Mouse (Mus musculus) cerebellum, adult 9-11 months (tissue): ENCODE data around the gene Ust.

ENCODE experiments used
- DNase-seq: peaks from one replicate; pipeline ENCODE4 v3.0.0; 2022

Ust gene

GRCm38 (mm10) chr10:8309435-8309834 is 209.2 kb downstream of the Ust start:
- DNase-seq: no peak

GRCm38 (mm10) chr10:8304211-8304610 is 214.4 kb downstream of the Ust start:
- DNase-seq: peak; percentile 59

- peak; percentile 52 for DNase-seq
Measured at GRCm38 (mm10) chr10:8299166-8299565, 219.5 kb downstream of the Ust start.

- peak; percentile 4 for DNase-seq
Measured at GRCm38 (mm10) chr10:8297214-8297613, 221.4 kb downstream of the Ust start.

- DNase-seq: peak; percentile 14
Measured at GRCm38 (mm10) chr10:8290661-8291060, 228.0 kb downstream of the Ust start.

- peak; percentile 82 for DNase-seq
Measured at GRCm38 (mm10) chr10:8287350-8287791, 231.3 kb downstream of the Ust start.

- DNase-seq: peak; percentile 69
Measured at GRCm38 (mm10) chr10:8283991-8284390, 234.6 kb downstream of the Ust start.

- no peak for DNase-seq
Measured at GRCm38 (mm10) chr10:8277094-8277493, 241.5 kb downstream of the Ust start.

- DNase-seq: no peak
Measured at GRCm38 (mm10) chr10:8269681-8270080, 248.9 kb downstream of the Ust start.

- no peak for DNase-seq
Measured at GRCm38 (mm10) chr10:8259716-8260115, 258.9 kb downstream of the Ust start.

- no peak for DNase-seq
Measured at GRCm38 (mm10) chr10:8250005-8250404, 268.6 kb downstream of the Ust start.

- DNase-seq: peak; percentile 54
Measured at GRCm38 (mm10) chr10:8242336-8242735, 276.3 kb downstream of the Ust start.

- no peak for DNase-seq
Measured at GRCm38 (mm10) chr10:8240703-8241102, 277.9 kb downstream of the Ust start.

- peak; percentile 71 for DNase-seq
Measured at GRCm38 (mm10) chr10:8240242-8240641, 278.4 kb downstream of the Ust start.

- no peak for DNase-seq
Measured at GRCm38 (mm10) chr10:8236780-8237571, 281.6 kb downstream of the Ust start.

- peak; percentile 49 for DNase-seq
Measured at GRCm38 (mm10) chr10:8233148-8233901, 285.3 kb downstream of the Ust start.

GRCm38 (mm10) chr10:8232535-8232934 is 286.1 kb downstream of the Ust start:
- DNase-seq: no peak

GRCm38 (mm10) chr10:8228375-8228743 is 290.3 kb downstream of the Ust start:
- DNase-seq: no peak

GRCm38 (mm10) chr10:8227705-8228374 is 290.8 kb downstream of the Ust start:
- DNase-seq: peak; percentile 75

GRCm38 (mm10) chr10:8226650-8227049 is 292.0 kb downstream of the Ust start:
- no peak for DNase-seq

- DNase-seq: no peak
Measured at GRCm38 (mm10) chr10:8224641-8225040, 294.0 kb downstream of the Ust start.

GRCm38 (mm10) chr10:8224046-8224445 is 294.6 kb downstream of the Ust start:
- DNase-seq: no peak

- no peak for DNase-seq
Measured at GRCm38 (mm10) chr10:8216946-8217345, 301.7 kb downstream of the Ust start.

GRCm38 (mm10) chr10:8215181-8215580 is 303.4 kb downstream of the Ust start:
- no peak for DNase-seq
